Mouse (Mus musculus) small intestine, adult 2 months (tissue): ENCODE results near the gene Spata17. TPM values are rescaled to one million over a fixed set of nuclear protein-coding genes. Genes with fewer than 3 reads are reported as not detected.

Experiments
- H3K27ac ChIP-seq: fragments of 200-500 bp; 2 replicates; pipeline ENCODE4 v1.5.1; 2012; ENCODE audit warnings: low read depth, low read length, control low read depth, inconsistent platforms; ENCODE audit not compliant: insufficient read depth
- H3K27me3 ChIP-seq: fragments of 200-500 bp; 2 replicates; pipeline ENCODE4 v1.6.1; 2012; ENCODE audit warnings: mild to moderate bottlenecking, moderate library complexity, low read length, inconsistent platforms; ENCODE audit not compliant: control insufficient read depth, insufficient read depth
- H3K36me3 ChIP-seq: fragments of 200-500 bp; 2 replicates; pipeline ENCODE4 v1.6.1; 2012; ENCODE audit warnings: mild to moderate bottlenecking, low read length, control low read depth, inconsistent platforms; ENCODE audit not compliant: control insufficient read depth, insufficient read depth
- H3K4me1 ChIP-seq: fragments of 200-500 bp; 2 replicates; pipeline ENCODE4 v1.6.1; 2012; ENCODE audit warnings: low read length, inconsistent platforms, mixed read lengths; ENCODE audit not compliant: control insufficient read depth, insufficient read depth, insufficient read length
- H3K4me3 ChIP-seq: fragments of 200-500 bp; 2 replicates; pipeline ENCODE4 v1.5.1; 2012; ENCODE audit warnings: low read depth, mild to moderate bottlenecking, control low read depth, inconsistent platforms, low read length, moderate library complexity
- CTCF ChIP-seq: fragments of 200-500 bp; IDR thresholded peaks from 2 replicates; pipeline ENCODE4 v1.5.1; 2012; ENCODE audit warnings: low read depth, mild to moderate bottlenecking, control low read depth, inconsistent platforms, low read length, moderate library complexity, mixed read lengths; ENCODE audit not compliant: insufficient replicate concordance, insufficient read length; ENCODE audit errors: extremely low read depth
- POLR2A ChIP-seq: fragments of 200-500 bp; IDR thresholded peaks from 2 replicates; pipeline ENCODE4 v1.6.1; 2012; ENCODE audit warnings: low read depth, mild to moderate bottlenecking, control low read depth, inconsistent platforms, low read length, moderate library complexity
- WGBS: fragments of 180-500 bp; shearing (Covaris S2); methylation state at CpG from one replicate; pipeline ENCODE4 v1.1.7; 2018; 5-methylcytosine and 5-hydroxymethylcytosine counted together
- polyA plus RNA-seq: library from polyadenylated mRNA; depleted of rRNA; stranded (reverse); fragments of >200 nt; gene quantifications from 2 replicates; pipeline ENCODE4 v1.2.3, GENCODE M21; 2012

Gene Spata17
- polyA plus RNA-seq, 1 experiment: not detected

DNA sequence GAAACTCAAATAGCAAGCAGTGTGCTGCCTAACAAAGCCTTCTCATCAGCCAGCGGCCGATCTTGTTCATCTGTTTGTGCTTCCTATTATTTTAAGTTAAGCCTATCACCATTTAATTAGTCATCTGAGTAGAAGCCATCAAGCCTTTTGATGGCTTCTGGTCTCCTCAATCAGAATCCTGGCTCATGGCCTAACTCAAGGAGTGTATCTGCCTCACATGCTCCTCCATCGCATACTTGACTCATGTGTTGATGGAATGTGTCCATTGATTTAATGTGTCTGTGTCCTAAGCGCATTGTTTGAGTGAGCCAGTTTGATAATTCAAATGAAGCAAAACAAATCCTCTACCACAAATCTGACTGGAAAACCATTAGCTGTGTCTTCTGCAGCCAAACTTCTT, 113.1 kb downstream of the Spata17 start:
- Histone ChIP-seq H3K4me3 (no peak overlapping the region), H3K27me3 (no peaks in the 10 kb centered on the region), H3K36me3 (no peaks in the 10 kb centered on the region), H3K4me1 (no peaks in the 10 kb centered on the region), H3K27ac (no peak overlapping the region)
- no peak for TF ChIP-seq CTCF
- TF ChIP-seq POLR2A: no peak
- 87% methylated on average over 4 of the region's 4 CpGs for WGBS

- Histone ChIP-seq H3K4me3 (no peak overlapping the region), H3K27ac (no peak overlapping the region), H3K27me3 (no peaks in the 10 kb centered on the region), H3K4me1 (no peaks in the 10 kb centered on the region), H3K36me3 (no peaks in the 10 kb centered on the region)
- TF ChIP-seq CTCF (no peak), POLR2A (no peak)
- 76% methylated on average over 3 of the region's 3 CpGs for WGBS
Observed at GRCm38 (mm10) chr1:187101202-187101601, 114.1 kb downstream of the Spata17 start.

GRCm38 (mm10) chr1:187100624-187101023, 114.6 kb downstream of the Spata17 start:
- Histone ChIP-seq H3K36me3 (no peaks in the 10 kb centered on the region), H3K4me1 (no peaks in the 10 kb centered on the region), H3K27me3 (no peaks in the 10 kb centered on the region), H3K4me3 (no peak overlapping the region), H3K27ac (no peak overlapping the region)
- TF ChIP-seq CTCF (no peak), POLR2A (no peak)
- 68% methylated on average over 3 of the region's 3 CpGs for WGBS

- no peaks in the 10 kb centered on the region for H3K27me3 ChIP-seq
- H3K27ac ChIP-seq: no peak overlapping the region
- TF ChIP-seq POLR2A: no peak
- TF ChIP-seq CTCF: no peak
- WGBS: 36% methylated on average over 6 of the region's 6 CpGs
- no peak overlapping the region for H3K4me3 ChIP-seq
- no peaks in the 10 kb centered on the region for H3K36me3 ChIP-seq
- no peaks in the 10 kb centered on the region for H3K4me1 ChIP-seq
Observed at GRCm38 (mm10) chr1:187098285-187098684, 117.0 kb downstream of the Spata17 start.

- Histone ChIP-seq H3K27me3 (no peaks in the 10 kb centered on the region), H3K27ac (no peak overlapping the region), H3K4me3 (no peak overlapping the region), H3K36me3 (no peaks in the 10 kb centered on the region), H3K4me1 (no peaks in the 10 kb centered on the region)
- TF ChIP-seq POLR2A: no peak
- no peak for TF ChIP-seq CTCF
- WGBS: 82% methylated on average over 14 of the region's 14 CpGs
Observed at GRCm38 (mm10) chr1:187092546-187092945, 122.7 kb downstream of the Spata17 start.

GRCm38 (mm10) chr1:187088660-187089395, 126.4 kb downstream of the Spata17 start:
- 46% methylated on average over 3 of the region's 3 CpGs for WGBS
- no peak overlapping the region for H3K27ac ChIP-seq

DNA sequence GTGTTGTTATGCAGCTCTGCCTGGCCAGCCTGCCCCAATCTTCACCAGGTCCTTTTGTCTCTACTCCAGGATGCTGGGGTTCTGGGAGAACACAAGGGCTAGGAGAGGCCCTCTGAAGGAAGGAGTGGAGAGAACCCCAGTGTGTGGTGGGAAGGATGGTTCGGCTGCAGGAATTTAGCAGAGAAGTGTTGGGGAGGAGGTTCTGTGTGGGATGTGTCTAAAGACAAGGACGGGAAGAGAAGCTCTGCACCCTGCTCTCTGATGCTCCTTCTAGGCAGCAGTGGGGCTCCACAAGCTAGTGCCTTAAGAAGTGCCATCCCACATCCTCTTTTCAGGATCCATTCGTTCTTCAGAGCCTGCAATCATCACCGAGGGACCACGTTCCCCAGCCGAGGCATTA, 129.2 kb downstream of the Spata17 start:
- H3K4me3 ChIP-seq: no peak overlapping the region

More at GRCm38 (mm10) chr1:187088660-187089395, 126.4 kb downstream of the Spata17 start:
- no peaks in the 10 kb centered on the region for H3K4me1 ChIP-seq
- H3K4me3 ChIP-seq: no peak overlapping the region
- no peaks in the 10 kb centered on the region for H3K36me3 ChIP-seq
- TF ChIP-seq CTCF (no peak), POLR2A (no peak)
- H3K27me3 ChIP-seq: no peaks in the 10 kb centered on the region

More for the DNA sequence above, 129.2 kb downstream of the Spata17 start:
- no peak for TF ChIP-seq POLR2A
- no peak for TF ChIP-seq CTCF
- Histone ChIP-seq H3K27me3 (no peaks in the 10 kb centered on the region), H3K27ac (no peak overlapping the region), H3K36me3 (no peaks in the 10 kb centered on the region), H3K4me1 (no peaks in the 10 kb centered on the region)
- WGBS: 82% methylated on average over 6 of the region's 6 CpGs
